In the genomic region with DNA sequence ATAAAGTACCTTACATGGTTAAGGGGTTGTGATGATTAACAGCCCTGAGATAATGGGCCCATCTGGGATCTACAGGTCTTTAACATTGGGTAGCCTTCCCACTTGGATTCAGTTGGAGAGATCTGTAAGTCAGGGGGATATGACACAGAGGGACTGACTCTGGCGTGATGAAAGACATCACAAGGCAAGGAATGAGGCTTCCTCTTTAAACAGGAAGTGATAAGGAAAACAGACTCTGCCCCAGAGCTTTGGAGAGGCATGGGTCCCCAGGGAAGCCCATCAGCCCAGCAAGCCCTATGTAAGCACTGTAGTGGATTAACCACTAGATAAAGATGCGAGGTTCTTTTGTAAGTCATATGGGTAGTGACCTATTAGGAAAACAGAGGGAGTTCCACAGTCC, we compare ENCODE assay signal across 25 mouse cellular contexts.
DNase-seq lines count a peak whose midpoint lies in the region; ATAC-seq and TF ChIP-seq lines count a peak whose summit lies in the region.
"Had no signal": no experiment of that assay in that cellular context is flagged by ENCODE, and none has a peak within 500 bp of the region (broad histone marks: within the 10 kb centered on the region; RNA-seq: fewer than 3 reads in every experiment).

No protein-coding gene starts in this region.

- no peaks in the 10 kb centered on the region; a peak in 1 of 4 replicates for H3K4me1 ChIP-seq in MEL (ENCODE audit: control insufficient read depth in 1 of 2, insufficient read depth in 2 of 2, low read length in 2 of 2)
- no peaks in the 10 kb centered on the region for H3K4me1 ChIP-seq in midbrain, embryonic 16.5 days (ENCODE audit: control insufficient read depth, insufficient read depth, low read length)
- H3K4me1 ChIP-seq: embryonic facial prominence, embryonic 12.5 days; forebrain, embryonic 12.5 days; forebrain, embryonic 15.5 days; heart, embryonic 10.5 days; hindbrain, embryonic 13.5 days; intestine, embryonic 15.5 days had no signal

- TF ChIP-seq POLR2A in MEL (IDR thresholded peaks at IDR 0.05; ENCODE audit: control insufficient read depth in 1 of 2, insufficient read depth in 1 of 2, low read depth in 1 of 2, low read length in 2 of 2, poor library complexity in 1 of 2): no peak

- no peak for TF ChIP-seq EP300 in MEL (IDR thresholded peaks at IDR 0.05; ENCODE audit: low read depth in 1 of 2, low read length in 2 of 2)

- no peak overlapping the region for H3K4me3 ChIP-seq in MEL (ENCODE audit: control insufficient read depth in 1 of 2, insufficient read depth in 1 of 2, low read depth in 2 of 2, low read length in 2 of 2)
- H3K4me3 ChIP-seq in midbrain, embryonic 16.5 days (ENCODE audit: low read depth, low read length): no peak overlapping the region
- H3K4me3 ChIP-seq: embryonic facial prominence, embryonic 12.5 days; erythroblast, embryonic 14.5 days; forebrain, embryonic 12.5 days; forebrain, embryonic 15.5 days; heart, adult 2 months; heart, embryonic 10.5 days; heart, embryonic 13.5 days; hindbrain, embryonic 13.5 days; intestine, embryonic 15.5 days had no signal

- WGBS in midbrain, embryonic 16.5 days: 82% methylated on average over 2 of the region's 2 CpGs

- TF ChIP-seq RAD21 in MEL (IDR thresholded peaks at IDR 0.05; ENCODE audit: low read depth, low read length): no peak

- H3K79me2 ChIP-seq in MEL (ENCODE audit: control insufficient read depth, insufficient read depth, low read length, poor library complexity): no peaks in the 10 kb centered on the region

- no peak overlapping the region for H3K27ac ChIP-seq in MEL (ENCODE audit: control insufficient read depth, low read depth, low read length)
- H3K27ac ChIP-seq in midbrain, embryonic 16.5 days (ENCODE audit: low read length): no peak overlapping the region
- H3K27ac ChIP-seq: embryonic facial prominence, embryonic 12.5 days; forebrain, embryonic 12.5 days; forebrain, embryonic 15.5 days; heart, adult 2 months; heart, embryonic 10.5 days; heart, embryonic 13.5 days; hindbrain, embryonic 13.5 days; intestine, embryonic 15.5 days had no signal

- TF ChIP-seq CTCF in MEL (IDR thresholded peaks at IDR 0.05 in 2 of 3, conservative IDR thresholded peaks at IDR 0.05 in 1 of 3; ENCODE audit: control insufficient read depth in 1 of 3, insufficient read depth in 1 of 3, low read depth in 2 of 3, low read length in 3 of 3, poor library complexity in 1 of 3, severe bottlenecking in 1 of 3): no peak

- H3K9ac ChIP-seq in MEL (ENCODE audit: control insufficient read depth, low read depth, low read length, poor library complexity, severe bottlenecking): no peak overlapping the region
- H3K9ac ChIP-seq in midbrain, embryonic 16.5 days (ENCODE audit: low read depth, low read length): no peak overlapping the region
- H3K9ac ChIP-seq: embryonic facial prominence, embryonic 12.5 days; forebrain, embryonic 12.5 days; forebrain, embryonic 15.5 days; heart, embryonic 13.5 days; hindbrain, embryonic 13.5 days; intestine, embryonic 15.5 days had no signal

- ATAC-seq in common myeloid progenitor, adult 5-6 weeks (replicated peaks; ENCODE audit: low read depth, poor library complexity, severe bottlenecking): peak; percentile 50
- ATAC-seq in megakaryocyte, adult 5-6 weeks (ENCODE audit: poor library complexity, severe bottlenecking): peak; percentile 39; the same call in 1 of the 2 replicates
- no peak for ATAC-seq in midbrain, embryonic 16.5 days
- ATAC-seq: forebrain, embryonic 15.5 days; hindbrain, embryonic 16.5 days; intestine, embryonic 15.5 days had no signal

- no peaks in the 10 kb centered on the region for H3K27me3 ChIP-seq in MEL (ENCODE audit: control insufficient read depth in 1 of 2, insufficient read depth in 2 of 2, low read length in 2 of 2)
- H3K27me3 ChIP-seq in midbrain, embryonic 16.5 days (ENCODE audit: control insufficient read depth, insufficient read depth, low read depth, low read length): no peaks in the 10 kb centered on the region
- H3K27me3 ChIP-seq: embryonic facial prominence, embryonic 12.5 days; forebrain, embryonic 12.5 days; forebrain, embryonic 15.5 days; heart, embryonic 13.5 days; hindbrain, embryonic 13.5 days; intestine, embryonic 15.5 days had no signal

- no peaks in the 10 kb centered on the region for H3K9me3 ChIP-seq in MEL (replicated peaks; ENCODE audit: insufficient read depth, low read length)
- no peaks in the 10 kb centered on the region for H3K9me3 ChIP-seq in midbrain, embryonic 16.5 days (replicated peaks; ENCODE audit: control insufficient read depth, low read length, poor library complexity, severe bottlenecking)
- H3K9me3 ChIP-seq: embryonic facial prominence, embryonic 12.5 days; forebrain, embryonic 12.5 days; forebrain, embryonic 15.5 days; heart, embryonic 10.5 days; heart, embryonic 13.5 days; hindbrain, embryonic 13.5 days; intestine, embryonic 15.5 days had no signal

- peaks cover 0 to 9% of the 10 kb centered on the region in 2 experiments; a peak in 3 of 4 replicates for H3K36me3 ChIP-seq in MEL (ENCODE audit: control insufficient read depth in 1 of 2, insufficient read depth in 2 of 2, low read length in 2 of 2)
- H3K36me3 ChIP-seq in midbrain, embryonic 16.5 days (ENCODE audit: control insufficient read depth, insufficient read depth, low read length): no peaks in the 10 kb centered on the region
- H3K36me3 ChIP-seq: forebrain, embryonic 15.5 days; hindbrain, embryonic 13.5 days; intestine, embryonic 15.5 days had no signal

- no peak overlapping the region for H3K4me2 ChIP-seq in midbrain, embryonic 16.5 days (ENCODE audit: low read length)
- H3K4me2 ChIP-seq: embryonic facial prominence, embryonic 12.5 days; forebrain, embryonic 12.5 days; forebrain, embryonic 15.5 days; heart, embryonic 13.5 days; hindbrain, embryonic 13.5 days; intestine, embryonic 15.5 days had no signal

- DNase-seq in MEL (ENCODE audit: low read depth, low spot score): peak; percentile 31
- peak; percentile 22 for DNase-seq in MEL-GATA-1-ER (ENCODE audit: extremely low read depth, low read depth)
- DNase-seq in urinary bladder, postnatal 14 days (ENCODE audit: low spot score): no peak
- DNase-seq in embryo, embryonic 11 days: no peak
- DNase-seq: adrenal gland, adult 2 months; adrenal gland, postnatal 25 days; cerebellum, adult 2 months; cerebellum, adult 9-11 months; cerebellum, postnatal 25 days; gastrocnemius, postnatal 25 days; heart, adult 2 months; heart, postnatal 14 days; kidney, adult 11 months had no signal

TF ChIP-seq in MEL, 35 proteins besides CTCF, POLR2A, EP300 and RAD21:
- TF ChIP-seq MYC (IDR thresholded peaks at IDR 0.05; ENCODE audit: low read depth, low read length) (no peak), GATA1 (IDR thresholded peaks at IDR 0.05; ENCODE audit: low read depth, low read length) (no peak), MAX (IDR thresholded peaks at IDR 0.05; ENCODE audit: low read length) (no peak), KAT2A (conservative IDR thresholded peaks at IDR 0.05; ENCODE audit: low read depth, low read length) (no peak), ZNF384 (IDR thresholded peaks at IDR 0.05; ENCODE audit: low read depth, low read length) (no peak), MAFK (IDR thresholded peaks at IDR 0.05; ENCODE audit: borderline replicate concordance, low read depth, low read length) (no peak), SMC3 (IDR thresholded peaks at IDR 0.05; ENCODE audit: low read depth, low read length) (no peak), ZMIZ1 (IDR thresholded peaks at IDR 0.05; ENCODE audit: low read depth, low read length) (no peak), RCOR1 (IDR thresholded peaks at IDR 0.05; ENCODE audit: low read depth, low read length) (no peak), MXI1 (IDR thresholded peaks at IDR 0.05; ENCODE audit: low read depth, low read length) (no peak), POLR2AphosphoS5 (IDR thresholded peaks at IDR 0.05; ENCODE audit: borderline replicate concordance, low read depth, low read length) (no peak), JUND (IDR thresholded peaks at IDR 0.05; ENCODE audit: low read depth, low read length) (no peak), NELFE (IDR thresholded peaks at IDR 0.05; ENCODE audit: low read depth, low read length) (no peak), ELF1 (IDR thresholded peaks at IDR 0.05; ENCODE audit: low read depth, low read length) (no peak)

Comparison
In these comparisons a context has a peak if more than half of its experiments do, and no peak if none do; other contexts are left out.
1. DNase-seq: peak in MEL (single experiment) and MEL-GATA-1-ER (single experiment); none in urinary bladder, postnatal 14 days (single experiment) and embryo, embryonic 11 days (single experiment).